Mouse (Mus musculus): ENCODE results near the gene Kdm6b.
A peak's percentile ranks its signal among the peaks of the same experiment; 100 is the strongest.
"Not testable (repeated sequence)": the region's sequence is repeated elsewhere in the genome, so short reads cannot be mapped to it uniquely, and the experiment has no call there.

Gene Kdm6b

DNA sequence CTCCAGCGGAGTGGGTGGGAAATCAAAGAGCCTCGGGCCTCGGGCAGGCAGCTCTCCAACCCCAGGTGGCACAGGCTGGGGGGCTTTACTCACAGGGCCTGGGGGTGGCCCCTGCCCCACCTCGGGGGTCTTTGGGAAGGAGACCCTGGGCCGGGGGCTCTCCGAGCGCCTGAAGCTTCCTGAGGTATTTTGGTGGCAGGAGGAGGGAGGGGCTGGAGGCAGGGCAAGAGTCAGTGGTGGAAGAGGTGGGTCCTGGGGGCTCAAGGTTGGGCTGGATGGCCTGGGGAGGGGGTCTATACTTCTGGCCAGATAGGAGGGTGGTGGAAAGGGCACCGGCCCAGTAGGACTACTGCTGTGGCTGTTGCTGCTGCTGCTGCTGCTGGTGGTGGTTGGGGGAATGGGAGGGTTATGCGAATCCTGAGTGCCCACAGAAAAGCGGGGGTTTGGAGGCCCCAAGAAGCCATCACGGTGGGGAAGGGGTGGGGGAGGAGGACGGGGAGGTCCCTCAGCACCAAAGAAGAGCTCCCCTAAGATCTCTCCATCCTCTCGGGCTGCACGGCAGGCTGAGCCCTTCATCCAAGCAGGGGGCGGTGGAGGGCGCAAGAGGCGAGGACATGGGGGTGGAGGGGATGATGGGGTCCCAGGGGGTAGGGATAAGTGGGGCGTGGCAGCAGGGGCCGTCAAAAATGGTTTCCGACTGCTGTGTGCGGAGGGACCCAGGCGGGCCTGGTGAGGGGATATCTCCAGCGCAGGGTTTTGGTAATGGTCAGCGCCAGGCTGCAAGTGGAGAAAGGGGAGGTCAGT, 7.9 kb downstream of the Kdm6b start:
- peak; percentile 30 for DNase-seq

DNA sequence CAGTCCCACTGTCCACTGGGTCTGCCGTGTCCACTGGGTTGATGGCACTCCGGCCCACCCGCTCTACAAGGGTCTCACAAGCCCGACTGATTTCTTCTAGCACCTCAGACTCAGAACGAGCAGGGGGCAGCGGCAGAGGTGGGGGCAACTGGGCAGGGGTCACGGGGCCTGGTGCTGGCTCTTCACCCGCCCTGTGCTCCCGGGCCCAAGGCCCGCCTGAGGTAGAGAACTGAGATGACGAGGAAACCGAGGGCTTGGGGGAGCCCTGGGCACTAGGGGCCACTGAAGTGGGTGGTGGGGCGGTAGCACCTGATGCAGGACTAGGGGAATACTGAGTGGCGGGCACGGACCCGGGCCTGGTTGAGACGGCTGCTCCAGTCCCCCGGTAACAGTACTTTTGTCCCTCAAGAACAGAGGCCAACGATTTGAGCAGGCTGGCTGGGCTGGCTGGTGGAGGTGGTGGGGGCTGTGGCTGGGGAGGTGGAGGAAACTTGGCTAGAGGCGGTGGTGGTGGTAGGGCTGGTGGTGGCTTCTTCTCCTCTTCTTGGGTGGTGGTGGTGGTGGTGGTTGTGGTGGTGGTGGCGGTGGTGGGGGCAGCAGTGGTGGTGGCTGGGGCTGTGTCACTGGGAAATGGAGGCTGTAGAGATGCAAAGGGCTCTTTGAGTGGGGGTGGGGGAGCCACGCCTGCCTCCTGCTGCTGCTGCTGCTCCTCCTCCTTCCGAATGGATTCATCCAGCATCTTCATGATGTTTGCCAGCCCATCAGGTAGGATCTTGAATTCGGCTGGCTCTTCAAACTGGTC, 8.7 kb downstream of the Kdm6b start:
- peak; percentile 34 for DNase-seq

DNA sequence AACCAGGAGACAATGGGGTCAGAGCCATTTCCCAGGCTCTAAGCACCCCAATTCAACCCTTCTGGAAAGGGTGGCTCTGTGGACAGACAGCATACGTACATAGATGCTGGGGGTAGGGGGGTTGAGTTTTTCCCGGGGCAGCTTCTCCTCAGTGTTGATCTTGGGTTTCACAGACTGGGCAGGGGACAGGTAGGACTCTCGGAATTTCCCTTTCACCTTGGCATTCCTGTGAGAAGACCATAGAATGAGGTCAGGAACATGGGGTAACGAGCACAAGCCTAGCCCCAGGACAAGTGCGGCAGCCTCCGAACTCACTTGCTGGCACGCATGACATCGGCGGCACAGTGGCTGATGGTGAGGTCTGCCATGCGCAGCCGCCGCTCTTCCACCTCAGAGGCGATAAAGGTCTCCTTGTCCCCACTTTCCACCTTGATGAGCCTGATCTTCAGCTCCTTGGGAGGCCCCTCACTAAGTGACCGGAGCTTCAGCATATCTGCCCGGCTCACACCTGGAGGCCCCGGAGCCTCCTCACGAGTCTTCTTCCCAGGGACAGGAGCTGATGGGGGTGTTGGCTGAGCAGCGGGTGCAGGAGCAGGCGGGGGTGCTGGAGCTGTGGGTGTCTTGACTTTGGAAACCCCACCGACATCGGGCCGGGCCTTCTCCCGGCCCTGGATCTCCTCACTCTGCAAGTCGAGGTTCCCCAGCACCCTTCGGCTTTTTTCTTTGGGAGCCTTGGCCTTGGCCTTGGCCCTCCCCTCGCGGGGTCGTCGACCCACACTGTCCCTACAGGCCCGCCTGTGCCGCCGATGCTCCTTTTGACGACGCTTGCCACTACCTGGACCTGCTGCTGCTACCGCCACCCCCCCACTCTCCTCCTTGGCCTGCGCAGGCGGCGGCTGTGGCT, 9.5 kb downstream of the Kdm6b start:
- peak; percentile 21 for DNase-seq

DNA sequence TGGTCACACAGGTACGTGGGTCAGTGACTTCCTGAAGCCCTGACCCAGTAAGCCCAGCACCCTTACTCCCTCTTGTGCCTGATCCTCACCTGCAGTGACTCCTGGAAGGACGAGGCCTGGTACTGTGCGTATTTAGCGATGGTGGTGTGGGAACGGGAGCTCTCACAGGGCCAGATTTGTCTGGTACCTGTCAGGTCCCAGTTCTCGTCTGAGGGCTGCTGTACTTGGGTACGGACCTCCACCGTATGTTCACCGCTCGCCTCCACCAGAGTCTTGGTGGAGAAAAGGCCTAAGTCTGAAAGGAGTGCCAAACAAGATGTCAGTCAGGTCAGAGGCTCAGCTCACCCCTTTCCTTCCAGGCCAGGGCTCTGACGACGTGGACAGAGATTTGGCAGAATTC, 11.5 kb downstream of the Kdm6b start:
- DNase-seq: peak; percentile 35

DNA sequence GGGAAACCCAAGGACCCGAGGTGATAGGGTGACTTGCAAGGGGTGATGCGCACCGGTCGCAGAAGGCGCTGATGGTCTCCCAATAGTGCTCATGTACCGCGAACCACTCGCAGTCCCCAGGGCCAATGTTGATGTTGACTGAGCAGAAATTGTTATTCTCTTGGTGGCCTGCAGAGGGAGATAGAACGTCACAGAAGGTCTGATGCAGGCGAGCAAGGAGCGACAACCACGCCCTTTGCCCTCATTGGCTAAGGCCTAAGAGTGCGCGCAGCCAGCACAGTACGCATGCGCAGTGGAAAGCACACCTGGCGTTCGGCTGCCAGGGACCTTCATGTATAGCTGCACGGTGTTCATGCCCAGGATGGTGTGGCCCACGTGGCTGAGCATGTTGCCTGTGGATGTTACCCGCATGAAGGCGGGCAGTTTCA, 12.3 kb downstream of the Kdm6b start:
- peak; percentile 94 for DNase-seq

DNA sequence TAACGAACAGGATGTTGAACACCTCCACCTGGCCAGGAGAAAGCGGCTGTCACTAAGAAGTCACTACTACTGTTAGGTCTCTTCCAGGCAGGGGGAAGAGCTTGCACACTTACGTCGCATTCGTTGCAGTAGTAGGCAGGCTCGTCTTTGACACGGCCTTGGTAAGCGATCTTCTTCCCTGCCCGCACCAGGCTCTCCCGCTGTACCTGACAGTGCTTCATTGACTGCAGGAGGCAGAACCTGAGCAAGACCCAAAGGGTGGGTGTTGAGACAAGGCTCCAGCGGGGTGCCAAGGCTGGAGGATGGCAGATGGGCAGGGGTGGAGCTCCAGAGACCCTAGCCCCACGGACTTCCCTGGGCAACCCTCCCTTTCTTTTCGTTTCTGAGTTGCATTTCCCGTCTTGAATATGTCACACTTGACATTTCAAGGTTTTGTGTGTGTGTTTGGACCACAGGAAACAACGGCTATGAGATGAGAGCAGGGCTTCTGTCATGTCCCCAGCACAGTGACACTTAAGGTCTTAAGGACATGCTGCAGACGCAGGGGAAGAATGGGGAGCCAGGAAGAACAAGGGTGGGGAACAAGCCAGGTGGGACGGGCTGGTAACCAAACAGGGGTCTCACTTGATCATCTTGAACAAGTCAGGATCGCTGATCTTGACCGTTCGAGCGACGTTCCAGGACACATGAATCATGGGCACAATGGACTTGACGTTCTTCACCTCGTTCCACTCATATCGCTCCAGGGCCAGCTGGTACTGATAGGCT, 13.2 kb downstream of the Kdm6b start:
- peak; percentile 40 for DNase-seq

DNA sequence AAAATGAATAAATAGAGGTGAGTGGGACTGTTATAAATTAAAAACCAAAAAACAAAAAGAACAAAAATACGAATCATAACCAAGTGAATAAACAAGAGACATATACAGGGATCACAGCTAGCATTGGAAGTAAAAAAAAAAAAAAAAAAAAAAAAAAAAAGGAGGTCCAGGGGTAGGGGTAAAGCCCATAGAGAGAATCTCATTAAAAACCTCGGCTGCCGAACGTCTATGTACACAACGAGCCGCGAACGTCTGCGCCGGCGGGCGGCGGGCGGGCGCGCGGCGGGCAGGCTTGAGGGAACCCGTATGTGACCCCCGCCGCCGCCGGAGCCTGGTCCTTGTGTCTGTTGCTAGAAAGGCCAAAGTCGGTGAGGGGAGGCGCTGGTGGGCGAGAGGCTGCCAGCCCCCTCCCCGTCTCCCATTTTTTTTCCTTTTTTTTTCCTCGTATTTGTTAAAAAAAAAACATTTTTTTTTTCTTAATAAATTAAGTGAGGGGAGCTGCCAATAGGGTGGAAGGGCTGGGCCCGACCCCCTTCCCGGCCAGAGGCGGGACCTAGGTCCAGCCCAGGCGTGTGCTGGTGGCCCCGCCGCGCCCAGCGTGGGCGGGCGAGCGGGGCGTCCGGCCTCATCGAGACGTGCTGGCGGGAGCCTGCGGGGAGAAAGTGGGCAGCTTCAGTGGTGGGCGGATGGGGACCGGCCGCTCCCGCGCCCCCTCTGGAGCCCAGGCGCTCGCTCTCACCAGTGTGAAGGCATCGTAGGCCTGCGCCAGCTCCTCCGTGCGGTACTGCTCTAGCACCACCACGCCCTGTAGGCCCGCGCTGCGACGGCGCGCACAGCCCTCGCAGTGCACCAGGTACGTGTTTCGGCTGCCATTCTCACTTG, 14.0 kb downstream of the Kdm6b start:
- DNase-seq: peak; percentile 41

DNA sequence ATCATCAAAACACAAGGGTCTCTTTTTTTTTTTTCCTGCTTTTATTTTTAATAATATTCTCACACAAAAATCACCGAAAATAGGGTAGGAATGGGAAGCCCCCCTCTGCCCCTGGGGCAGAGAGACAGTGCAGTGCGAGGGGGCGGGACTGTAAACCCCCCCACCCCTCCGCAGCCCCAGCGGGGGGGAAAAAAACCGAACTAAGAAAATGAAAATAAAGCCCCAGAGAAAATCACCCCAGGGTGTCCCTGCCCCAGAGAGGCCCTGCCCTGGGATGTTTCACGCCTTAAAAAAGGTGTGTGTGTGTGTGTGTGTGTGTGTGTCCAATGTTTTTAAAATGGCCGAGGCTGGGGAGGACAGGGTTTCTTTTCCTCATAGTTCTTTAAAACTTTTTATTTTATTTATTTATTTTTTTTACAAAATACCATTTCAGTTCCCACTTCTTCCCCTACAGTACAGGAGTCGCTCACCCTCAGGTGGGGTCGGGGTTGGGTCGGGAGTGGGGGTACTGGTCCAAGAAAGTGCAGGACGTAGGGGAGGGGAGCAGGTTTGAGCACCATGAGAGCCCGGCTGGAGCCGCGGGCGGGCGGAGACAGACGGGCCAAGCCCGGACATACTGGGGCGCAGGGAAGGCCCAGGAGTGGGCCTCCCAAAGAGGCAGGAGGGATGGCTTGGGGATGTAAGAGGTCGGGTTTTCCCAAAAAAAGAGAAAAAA, 14.8 kb downstream of the Kdm6b start:
- peak; percentile 46 for DNase-seq

DNA sequence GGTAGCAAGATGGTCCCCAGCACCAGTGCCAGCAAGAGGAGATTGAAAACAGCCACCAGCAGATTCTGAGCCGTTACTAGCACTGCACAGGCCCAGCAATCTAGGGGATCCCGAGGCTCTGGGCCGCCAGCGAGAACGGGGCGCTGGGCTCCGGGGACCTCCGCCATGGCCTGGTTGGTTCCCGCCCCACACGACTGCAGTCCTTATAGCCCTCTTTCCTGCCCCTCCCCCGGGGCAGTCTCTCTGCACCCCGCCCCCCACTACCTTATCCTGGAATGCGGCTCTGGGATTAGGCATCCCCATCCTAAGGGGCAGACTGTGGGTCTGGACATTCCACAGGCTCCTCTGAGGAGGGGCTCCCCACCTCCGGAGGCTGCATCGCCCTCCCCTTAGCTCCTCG, 15.4 kb downstream of the Kdm6b start, which contains the start of gene Tmem88:
Gene Tmem88, minus strand, starts transcription at position 176 of the 400 bp plus-strand sequence.
- peak; percentile 47 for DNase-seq

DNA sequence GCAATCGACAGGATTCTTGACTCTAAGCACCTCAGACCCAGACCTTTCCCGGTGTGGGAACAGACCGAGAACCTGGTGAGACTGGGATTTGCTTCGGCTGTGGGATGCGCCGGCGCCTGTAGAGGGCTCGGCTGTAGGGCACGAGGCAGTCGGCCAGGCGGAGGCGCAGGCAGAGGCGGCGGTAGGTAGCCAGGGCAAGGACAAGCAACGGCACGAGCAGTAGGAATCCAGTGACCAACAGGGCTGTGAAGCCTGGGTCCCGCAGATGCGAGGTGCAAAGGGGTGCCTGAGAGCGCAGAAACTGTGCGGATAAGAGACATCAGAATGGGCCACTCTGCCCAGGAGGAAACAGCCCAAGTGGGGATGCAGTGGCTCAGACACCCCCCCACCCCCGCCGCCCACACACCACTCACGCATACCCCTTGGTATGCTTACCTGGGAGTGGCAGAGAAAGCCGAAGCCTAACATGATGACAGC, 15.9 kb downstream of the Kdm6b start:
- DNase-seq: peak; percentile 65

DNA sequence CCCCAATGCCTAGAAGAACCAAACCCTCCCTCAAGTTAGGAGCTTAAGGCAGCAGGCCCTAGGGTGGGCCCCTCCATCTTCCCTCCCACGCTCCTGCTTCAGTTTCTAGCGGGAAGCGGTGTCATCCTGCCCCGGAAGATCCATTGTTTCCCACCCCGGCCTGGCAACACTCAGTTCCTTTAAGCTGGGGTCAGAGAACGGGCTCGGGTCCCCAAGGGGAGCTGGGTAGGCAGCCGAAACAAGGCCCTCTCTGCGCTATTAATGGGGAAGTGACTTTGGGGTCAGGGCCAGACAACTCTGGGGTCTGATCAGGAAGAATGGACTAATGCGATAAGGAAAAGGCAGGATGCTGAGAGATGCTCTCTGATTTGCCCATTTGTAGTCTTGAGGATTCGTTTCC, 16.7 kb downstream of the Kdm6b start:
- DNase-seq: peak; percentile 38

DNA sequence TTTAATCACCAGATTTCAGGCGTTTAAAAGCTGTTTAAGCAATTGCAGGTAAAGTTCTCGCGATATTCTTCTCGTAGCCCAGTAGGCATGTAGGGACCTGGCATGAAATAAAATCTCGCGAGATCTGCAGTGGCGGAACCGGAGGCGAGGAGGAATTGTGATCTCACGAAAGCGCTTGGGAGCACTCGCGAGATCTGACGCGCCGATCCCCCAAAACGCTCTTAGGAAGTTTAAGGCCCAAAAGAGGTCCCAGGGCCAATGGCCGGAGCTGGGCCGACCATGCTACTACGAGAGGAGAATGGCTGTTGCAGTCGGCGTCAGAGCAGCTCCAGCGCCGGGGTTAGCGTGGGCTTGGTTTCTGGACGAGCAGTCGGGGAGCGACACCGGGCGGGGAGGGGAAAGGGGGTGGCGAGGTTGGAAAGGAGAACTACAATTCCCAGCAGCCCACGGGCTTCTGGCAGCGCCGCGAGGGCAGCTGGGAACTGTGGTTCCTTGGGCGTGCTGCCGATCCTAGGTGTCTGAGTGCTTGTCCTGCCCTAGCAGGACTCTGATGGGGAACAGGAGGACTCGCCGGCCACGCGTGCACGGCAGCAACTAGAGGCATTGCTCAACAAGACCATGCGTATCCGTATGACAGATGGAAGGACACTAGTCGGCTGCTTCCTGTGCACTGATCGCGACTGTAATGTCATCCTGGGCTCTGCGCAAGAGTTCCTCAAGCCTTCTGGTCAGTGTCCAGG, 17.7 kb downstream of the Kdm6b start:
- peak; percentile 96 for DNase-seq

DNA sequence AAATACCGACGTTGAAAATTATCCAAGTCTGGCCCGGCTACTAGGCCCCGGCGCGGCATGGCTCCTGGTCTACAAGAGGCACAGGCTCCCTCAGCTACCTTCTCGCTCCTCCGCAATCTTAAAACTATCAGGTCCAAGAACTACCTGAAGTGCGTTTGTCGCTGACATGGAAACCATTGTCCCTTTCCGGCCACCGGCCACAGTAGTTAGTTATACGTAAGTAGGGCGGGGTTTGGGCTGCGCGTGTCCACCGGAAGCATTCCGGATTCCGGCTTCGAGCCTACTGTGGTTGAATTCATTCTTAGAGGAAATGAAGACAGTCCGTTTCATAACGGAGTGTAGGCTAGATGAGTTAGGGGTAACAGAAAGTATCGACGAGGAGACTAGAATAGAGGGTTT, 18.2 kb downstream of the Kdm6b start, which contains the start of the genes Naa38 and Cyb5d1:
Gene Naa38, plus strand, starts transcription at position 253 of the 399 bp plus-strand sequence.
Gene Cyb5d1, minus strand, starts transcription at position 397 of the 399 bp plus-strand sequence.
- DNase-seq: peak; percentile 91

DNA sequence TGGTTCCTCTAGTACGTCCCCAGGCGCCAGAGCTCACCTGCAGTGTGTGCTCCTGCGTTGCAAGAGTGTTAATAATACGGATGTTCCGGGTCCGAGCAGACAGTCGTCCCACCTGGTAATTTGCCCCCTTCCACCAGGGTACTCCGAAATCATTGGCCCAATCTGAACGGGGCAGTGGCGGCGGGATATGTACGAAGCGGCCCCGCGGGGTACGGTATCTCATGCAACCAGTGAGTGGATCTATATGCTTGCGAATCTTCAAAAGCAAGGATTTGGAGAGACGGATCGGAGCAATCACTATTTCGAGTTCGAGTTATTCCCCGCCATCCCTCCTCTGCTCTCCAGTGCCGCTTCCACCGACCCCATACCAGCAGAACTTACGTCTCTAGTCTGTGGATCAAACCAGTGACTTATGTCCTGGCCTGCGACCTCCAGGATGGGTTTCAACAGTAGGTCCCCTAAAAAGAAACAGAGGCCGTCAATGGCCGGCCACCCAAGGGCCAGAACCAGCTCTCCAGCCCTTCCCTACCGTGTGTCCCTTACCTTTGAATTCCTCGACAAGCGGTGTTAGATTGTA, 18.8 kb downstream of the Kdm6b start:
- not testable (repeated sequence) for DNase-seq

DNA sequence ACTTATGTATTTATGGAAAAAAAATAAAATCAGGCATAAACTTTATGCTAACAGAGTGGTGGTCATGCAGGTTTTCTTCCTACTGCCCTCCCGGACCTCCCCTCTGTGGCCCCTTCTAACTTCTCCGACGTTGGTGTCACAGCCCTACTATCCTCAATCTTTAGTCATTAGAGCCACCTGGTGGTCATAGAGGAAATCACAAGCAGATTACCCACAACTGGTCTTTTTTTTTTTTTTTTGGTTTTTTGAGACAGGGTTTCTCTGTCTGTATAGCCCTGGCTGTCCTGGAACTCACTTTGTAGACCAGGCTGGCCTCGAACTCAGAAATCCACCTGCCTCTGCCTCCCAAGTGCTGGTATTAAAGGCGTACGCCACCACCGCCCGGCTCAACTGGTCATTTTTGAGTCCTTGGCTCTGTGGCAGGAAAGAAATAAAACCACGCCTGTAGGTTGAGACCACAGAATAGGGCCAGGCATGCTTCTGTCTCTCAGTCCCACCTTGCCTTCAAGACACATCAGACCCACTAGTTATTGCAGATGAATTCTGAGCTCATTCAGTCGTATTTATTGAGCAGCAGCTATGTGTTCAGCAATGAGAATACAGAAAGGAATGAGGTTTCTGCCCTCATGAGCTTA, 23.0 kb downstream of the Kdm6b start:
- peak; percentile 65 for DNase-seq

DNA sequence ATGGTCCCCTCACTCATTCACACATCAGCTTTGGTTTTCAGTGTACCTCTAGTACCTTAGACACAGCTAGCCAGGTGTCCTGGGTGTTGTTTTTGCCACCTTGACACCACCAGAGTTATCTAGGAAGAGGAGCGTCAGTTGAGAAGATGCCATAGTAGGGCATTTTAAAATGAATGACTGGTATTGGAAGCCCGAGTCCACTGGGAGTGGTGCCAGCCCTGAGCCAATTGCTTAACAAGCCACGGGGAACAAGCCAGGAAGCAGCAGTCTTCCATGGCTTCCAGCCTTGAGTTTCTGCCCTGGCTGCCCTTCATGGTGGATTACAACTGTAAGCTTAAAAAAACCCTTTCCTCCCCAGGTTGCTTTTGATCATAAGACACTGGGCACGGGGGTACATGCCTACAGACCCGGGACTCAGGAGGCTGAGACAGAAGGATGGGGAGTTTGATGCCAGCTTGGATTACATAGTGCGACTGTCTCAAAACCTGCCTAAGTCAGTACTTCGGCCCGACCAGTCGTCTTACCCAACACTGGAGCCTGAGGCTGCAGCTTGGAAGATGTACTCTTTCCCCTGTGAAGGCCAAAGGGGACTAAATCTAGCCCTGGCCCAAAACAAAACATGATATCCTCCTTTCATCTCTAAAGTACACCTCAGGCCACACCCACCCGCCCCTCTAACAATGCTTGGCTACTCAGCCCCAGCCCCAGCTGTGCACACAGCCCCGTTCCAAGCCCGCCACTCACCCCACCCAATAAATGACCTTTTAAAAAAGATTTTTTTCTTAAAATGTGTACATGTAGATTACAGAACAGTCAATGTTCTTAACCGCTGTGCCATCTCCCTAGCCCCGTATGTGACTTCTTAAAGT, 23.7 kb downstream of the Kdm6b start:
- peak; percentile 45 for DNase-seq

DNA sequence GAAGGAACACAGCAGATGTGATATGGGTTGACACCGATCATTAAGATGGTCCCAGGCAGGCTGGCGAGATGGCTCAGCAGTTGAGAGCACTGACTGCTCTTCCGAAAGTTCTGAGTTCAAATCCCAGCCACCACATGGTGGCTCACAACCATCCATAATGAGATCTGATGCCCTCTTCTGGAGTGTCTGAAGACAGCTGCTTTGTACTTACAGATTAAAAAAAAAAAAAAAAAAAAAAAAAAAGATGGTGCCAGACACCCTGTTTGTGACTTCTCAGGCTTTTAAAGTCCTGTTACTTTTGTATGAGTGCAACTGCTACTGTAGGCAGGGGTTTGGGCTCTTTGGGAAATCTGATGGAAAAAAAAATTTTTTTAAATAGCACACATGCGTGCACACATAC, 24.8 kb downstream of the Kdm6b start:
- DNase-seq: no peak
